Mouse (Mus musculus) retina, postnatal 7 days (tissue): ENCODE measurements around the gene Wdr24.
"Not testable (repeated sequence)": the region's sequence is repeated elsewhere in the genome, so short reads cannot be mapped to it uniquely, and the experiment has no call there.

Experiments
- DNase-seq: peaks from one replicate; pipeline ENCODE4 v3.0.0-alpha.2; 2012; ENCODE audit warnings: low read depth, low spot score

Wdr24 gene

GRCm38 (mm10) chr17:25807452-25807851 lies 16.0 kb upstream of the Wdr24 start:
- not testable (repeated sequence) for DNase-seq

GRCm38 (mm10) chr17:25808028-25808427 lies 15.4 kb upstream of the Wdr24 start:
- DNase-seq = no peak

- peak; percentile 89 for DNase-seq
These were observed 14.4 kb upstream of the Wdr24 start, which contains the start of gene Fbxl16 for GRCm38 (mm10) chr17:25808789-25809605. Gene Fbxl16 (plus strand): TSS chr17:25809085.

DNA sequence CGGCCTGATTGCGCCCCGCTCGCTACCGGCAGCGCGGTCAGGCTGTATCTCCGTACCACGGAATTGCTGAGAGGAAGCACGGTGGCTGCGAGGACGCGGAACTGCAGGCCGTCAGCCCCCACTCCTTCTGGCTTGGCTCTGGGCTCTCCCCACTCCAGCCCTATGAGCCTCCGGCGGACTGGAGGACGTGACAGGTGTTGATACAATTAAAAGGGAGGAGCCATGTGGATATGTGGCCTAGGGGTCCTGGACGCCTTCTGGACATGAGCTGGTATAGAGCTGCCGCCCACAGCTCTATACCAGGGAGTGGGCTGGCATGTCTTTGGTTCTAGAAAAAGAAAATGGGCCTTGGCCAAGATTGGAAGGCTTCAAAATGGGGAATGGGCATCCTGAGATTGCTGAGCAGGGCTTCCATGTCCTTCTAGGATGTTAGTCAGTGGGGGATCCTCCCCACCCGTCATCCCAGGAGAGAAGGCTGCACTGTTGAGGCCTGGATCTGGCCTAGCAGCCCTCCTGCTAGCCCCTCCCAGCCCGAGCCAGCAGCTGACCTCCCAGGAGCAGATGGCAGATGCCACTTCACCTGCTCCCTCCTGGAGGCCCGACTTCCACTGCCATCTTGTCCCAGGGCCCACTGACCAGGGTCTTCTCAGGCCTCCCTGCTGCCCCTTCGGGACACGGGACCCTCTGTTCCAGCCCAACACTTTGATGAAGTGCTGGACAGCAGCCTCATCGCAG lies 13.7 kb upstream of the Wdr24 start:
- DNase-seq = no peak

DNA sequence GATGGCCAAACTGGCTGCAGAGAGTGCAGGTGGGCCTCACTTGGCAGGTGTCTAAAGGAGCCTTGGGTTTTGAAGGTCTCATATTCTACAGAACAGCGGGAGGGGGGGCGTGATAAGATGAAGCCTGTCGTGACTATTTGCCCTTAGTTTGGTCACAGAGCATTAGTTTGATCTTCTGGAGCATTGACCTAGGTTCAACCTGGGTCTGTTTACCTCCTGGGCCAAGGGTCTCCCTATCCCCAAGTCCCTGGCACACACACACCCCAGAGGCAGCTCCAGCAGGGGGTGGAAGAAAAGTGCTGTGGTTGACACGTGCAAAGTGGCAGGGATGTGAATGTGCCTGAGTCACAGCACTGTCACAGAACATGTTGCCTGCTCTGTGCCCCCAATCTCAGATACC lies 12.5 kb upstream of the Wdr24 start:
- DNase-seq = no peak

DNA sequence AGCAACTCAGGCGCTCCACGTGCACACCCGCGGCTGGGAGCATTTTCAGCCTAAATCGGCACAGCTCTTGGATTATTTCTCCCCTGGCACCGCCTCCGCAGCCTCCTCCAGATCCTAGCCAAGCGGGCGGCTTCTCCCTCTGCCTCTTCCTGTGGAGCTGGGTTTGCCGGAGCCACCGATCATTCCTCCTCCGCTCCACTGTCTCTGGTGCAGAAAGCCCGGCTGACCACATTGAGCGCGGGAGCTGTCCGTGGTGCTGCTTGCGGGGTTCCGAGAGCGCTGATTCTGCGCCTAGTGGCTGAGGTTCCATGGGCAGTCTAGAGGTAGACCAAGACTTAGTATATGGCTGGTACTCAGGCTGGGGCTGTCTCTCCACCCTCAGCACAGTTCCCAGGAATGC lies 10.0 kb upstream of the Wdr24 start:
- no peak for DNase-seq

DNA sequence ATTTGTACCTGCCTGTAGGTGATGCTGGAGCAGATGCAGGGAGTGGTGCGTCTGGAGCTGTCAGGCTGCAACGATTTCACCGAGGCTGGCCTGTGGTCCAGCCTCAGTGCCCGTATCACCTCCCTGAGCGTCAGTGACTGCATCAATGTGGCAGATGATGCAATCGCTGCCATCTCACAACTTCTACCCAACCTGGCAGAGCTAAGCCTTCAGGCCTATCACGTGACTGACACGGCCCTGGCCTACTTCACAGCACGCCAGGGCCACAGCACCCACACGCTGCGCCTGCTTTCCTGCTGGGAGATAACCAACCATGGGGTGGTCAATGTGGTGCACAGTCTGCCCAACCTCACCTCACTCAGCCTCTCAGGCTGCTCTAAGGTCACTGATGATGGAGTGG lies 5.8 kb upstream of the Wdr24 start:
- no peak for DNase-seq

- DNase-seq = no peak
These were observed 4.3 kb upstream of the Wdr24 start for GRCm38 (mm10) chr17:25818851-25819780.

- no peak for DNase-seq
These were observed 1.1 kb downstream of the Wdr24 start for GRCm38 (mm10) chr17:25824362-25825142.

GRCm38 (mm10) chr17:25825311-25825710 lies 1.9 kb downstream of the Wdr24 start:
- DNase-seq = no peak

DNA sequence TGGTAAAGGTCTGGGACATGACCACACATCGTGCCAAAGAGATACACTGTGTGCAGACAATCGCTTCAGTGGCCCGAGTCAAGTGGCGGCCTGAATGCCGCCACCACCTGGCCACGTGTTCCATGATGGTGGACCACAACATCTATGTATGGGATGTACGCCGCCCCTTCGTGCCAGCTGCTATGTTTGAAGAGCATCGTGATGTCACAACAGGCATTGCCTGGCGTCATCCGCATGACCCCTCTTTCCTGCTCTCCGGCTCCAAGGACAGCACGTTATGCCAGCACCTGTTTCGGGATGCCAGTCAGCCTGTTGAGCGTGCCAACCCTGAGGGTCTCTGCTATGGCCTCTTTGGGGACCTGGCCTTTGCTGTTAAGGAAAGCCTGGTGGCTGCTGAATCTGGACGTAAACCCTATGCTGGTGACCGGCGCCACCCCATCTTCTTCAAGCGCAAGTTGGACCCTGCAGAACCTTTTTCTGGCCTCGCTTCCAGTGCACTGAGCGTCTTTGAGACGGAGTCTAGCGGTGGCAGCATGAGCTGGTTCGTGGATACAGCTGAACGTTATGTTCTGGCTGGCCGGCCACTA lies 2.6 kb downstream of the Wdr24 start:
- DNase-seq = no peak

DNA sequence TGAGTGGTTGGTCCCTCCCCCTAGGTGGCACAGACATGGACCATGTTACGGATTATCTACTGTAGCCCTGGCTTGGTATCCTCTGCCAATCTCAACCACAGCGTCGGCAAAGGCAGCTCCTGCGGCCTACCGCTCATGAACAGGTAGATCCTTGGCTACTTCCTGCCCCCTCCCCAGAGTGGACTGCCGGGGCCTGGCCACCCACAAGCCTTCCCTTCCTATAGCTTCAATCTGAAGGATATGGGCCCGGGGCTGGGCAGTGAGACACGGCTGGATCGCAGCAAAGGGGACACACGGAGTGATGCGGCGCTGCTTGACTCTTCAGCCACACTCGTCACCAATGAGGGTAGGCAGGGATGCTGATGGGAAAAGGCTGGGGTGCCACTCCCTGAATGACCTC lies 3.6 kb downstream of the Wdr24 start:
- no peak for DNase-seq

- DNase-seq = no peak
These were observed 4.3 kb downstream of the Wdr24 start for GRCm38 (mm10) chr17:25827546-25828222.

- no peak for DNase-seq
These were observed 4.8 kb downstream of the Wdr24 start for GRCm38 (mm10) chr17:25828223-25828594.

DNA sequence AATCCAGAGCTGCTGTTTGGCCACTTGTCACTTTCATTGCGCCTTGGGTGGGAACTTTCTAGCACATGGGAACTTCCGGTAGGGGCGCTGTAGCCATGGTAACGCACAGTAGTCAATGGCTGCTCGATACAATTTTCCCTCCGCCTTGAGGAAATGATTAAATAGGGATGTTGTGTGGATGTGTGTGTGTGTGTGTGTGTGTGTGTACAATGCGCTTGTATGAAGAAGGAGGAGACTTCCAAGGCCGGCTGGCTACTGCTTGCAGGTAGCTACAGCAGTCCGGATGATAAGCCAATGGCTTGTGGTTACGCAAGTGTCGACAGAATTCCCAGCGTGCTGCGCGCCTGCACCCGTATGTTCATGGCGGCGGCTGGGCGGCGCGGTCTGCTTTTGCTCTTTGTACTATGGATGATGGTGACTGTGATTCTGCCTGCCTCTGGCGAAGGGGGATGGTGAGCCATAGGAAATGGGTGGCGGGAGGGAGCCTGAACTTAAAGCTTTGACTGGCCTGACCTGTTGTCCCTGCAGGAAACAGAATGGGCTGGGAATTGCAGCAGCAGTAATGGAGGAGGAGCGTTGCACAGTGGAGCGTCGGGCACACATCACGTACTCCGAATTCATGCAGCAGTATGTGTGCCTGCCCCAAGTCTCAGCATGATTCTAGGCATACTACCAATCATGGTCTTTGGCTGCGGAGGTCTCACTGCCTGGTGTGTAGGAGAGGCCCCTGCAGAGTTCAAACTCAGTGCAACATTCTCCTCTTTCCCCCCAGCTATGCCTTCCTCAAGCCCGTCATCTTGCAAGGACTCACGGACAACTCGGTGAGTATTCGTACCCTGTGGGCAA lies 5.5 kb downstream of the Wdr24 start, which contains the start of gene Jmjd8:
Jmjd8 (plus strand) TSS at position 156 of the 846 bp plus-strand sequence.
- peak; percentile 67 for DNase-seq

DNA sequence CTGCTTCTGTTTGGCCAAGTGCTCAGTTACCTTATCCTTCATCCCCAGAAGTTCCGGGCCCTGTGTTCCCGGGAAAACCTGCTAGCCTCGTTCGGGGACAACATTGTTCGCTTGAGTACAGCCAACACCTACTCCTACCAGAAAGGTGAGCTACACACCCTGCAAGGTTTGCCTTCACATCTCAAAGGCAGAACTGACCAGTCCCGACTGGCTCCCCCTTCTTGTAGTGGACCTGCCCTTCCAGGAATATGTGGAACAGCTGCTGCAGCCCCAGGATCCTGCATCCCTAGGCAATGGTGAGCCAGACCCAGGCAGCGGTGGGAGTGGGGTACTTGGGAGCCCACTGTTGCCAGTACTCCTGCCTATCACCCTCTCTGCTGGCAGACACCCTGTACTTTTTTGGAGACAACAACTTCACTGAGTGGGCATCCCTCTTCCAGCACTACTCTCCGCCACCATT lies 6.2 kb downstream of the Wdr24 start:
- DNase-seq = no peak

DNA sequence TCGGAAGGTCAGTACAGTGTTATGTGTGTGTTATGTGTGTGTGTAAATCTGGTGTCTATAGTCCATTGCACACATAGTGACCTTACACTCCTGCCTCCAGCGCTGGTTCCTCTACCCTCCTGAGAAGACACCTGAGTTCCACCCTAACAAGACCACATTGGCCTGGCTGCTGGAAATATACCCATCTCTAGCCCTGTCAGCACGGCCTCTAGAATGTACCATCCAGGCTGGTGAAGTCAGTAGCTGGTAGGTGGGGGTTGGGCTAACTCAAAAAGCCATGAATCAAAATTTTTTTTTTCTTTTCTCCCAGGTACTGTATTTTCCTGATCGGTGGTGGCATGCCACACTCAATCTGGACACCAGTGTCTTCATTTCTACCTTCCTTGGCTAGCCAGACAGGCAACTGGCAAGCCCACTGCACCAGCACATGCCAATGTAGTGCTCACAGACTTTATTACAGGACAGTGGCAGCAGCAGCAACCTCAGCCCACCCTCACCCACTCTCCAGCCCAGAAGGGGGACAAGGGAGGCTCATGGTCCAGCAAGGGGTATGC lies 6.8 kb downstream of the Wdr24 start:
- no peak for DNase-seq

- DNase-seq = no peak
These were observed 7.5 kb downstream of the Wdr24 start for GRCm38 (mm10) chr17:25830806-25831431.
